Mouse (Mus musculus): ENCODE measurements around the gene Tcte1.

Tcte1 gene

GRCm38 (mm10) chr17:45515204-45515726 is 8.0 kb upstream of the Tcte1 start:
- no peak for DNase-seq (ENCODE audit: low spot score in 2 of 2)

GRCm38 (mm10) chr17:45515806-45516205 is 7.4 kb upstream of the Tcte1 start:
- DNase-seq (ENCODE audit: low spot score in 2 of 2) = no peak

- peak; percentile 75 to 93 for DNase-seq (ENCODE audit: low spot score in 2 of 2)
Observed at GRCm38 (mm10) chr17:45516488-45516887, 6.7 kb upstream of the Tcte1 start.

GRCm38 (mm10) chr17:45517135-45517534 is 6.1 kb upstream of the Tcte1 start:
- DNase-seq (ENCODE audit: low spot score in 2 of 2) = no peak

- no peak for DNase-seq (ENCODE audit: low spot score in 2 of 2)
Observed at GRCm38 (mm10) chr17:45517549-45518215, 5.6 kb upstream of the Tcte1 start.

GRCm38 (mm10) chr17:45518766-45519475 is 4.3 kb upstream of the Tcte1 start:
- peak in 1 of 2 experiments; percentile 67 for DNase-seq (ENCODE audit: low spot score in 2 of 2)

- DNase-seq (ENCODE audit: low spot score in 2 of 2) = no peak
Observed at GRCm38 (mm10) chr17:45520136-45520535, 3.1 kb upstream of the Tcte1 start.

- DNase-seq (ENCODE audit: low spot score in 2 of 2) = peak in 1 of 2 experiments; percentile 78
Observed at GRCm38 (mm10) chr17:45524961-45525360, 1.7 kb downstream of the Tcte1 start.

GRCm38 (mm10) chr17:45526571-45526970 is 3.3 kb downstream of the Tcte1 start:
- DNase-seq (ENCODE audit: low spot score in 2 of 2) = no peak

- DNase-seq (ENCODE audit: low spot score in 2 of 2) = peak in 1 of 2 experiments; percentile 89
Observed at GRCm38 (mm10) chr17:45530346-45530782, 7.1 kb downstream of the Tcte1 start.

GRCm38 (mm10) chr17:45532896-45533295 is 9.7 kb downstream of the Tcte1 start:
- DNase-seq (ENCODE audit: low spot score in 2 of 2) = no peak

- no peak for DNase-seq (ENCODE audit: low spot score in 2 of 2)
Observed at GRCm38 (mm10) chr17:45536264-45536663, 13.0 kb downstream of the Tcte1 start.

GRCm38 (mm10) chr17:45538394-45538793 is 15.2 kb downstream of the Tcte1 start:
- DNase-seq (ENCODE audit: low spot score in 2 of 2) = no peak

GRCm38 (mm10) chr17:45539664-45540063 is 16.4 kb downstream of the Tcte1 start:
- DNase-seq (ENCODE audit: low spot score in 2 of 2) = no peak

- DNase-seq (ENCODE audit: low spot score in 2 of 2) = no peak
Observed at GRCm38 (mm10) chr17:45542129-45542528, 18.9 kb downstream of the Tcte1 start.

- DNase-seq (ENCODE audit: low spot score in 2 of 2) = no peak
Observed at GRCm38 (mm10) chr17:45542705-45543104, 19.5 kb downstream of the Tcte1 start.

- no peak for DNase-seq (ENCODE audit: low spot score in 2 of 2)
Observed at GRCm38 (mm10) chr17:45543115-45543514, 19.9 kb downstream of the Tcte1 start.

GRCm38 (mm10) chr17:45544001-45544872 is 21.0 kb downstream of the Tcte1 start:
- peak in 1 of 2 experiments; percentile 64 for DNase-seq (ENCODE audit: low spot score in 2 of 2)

GRCm38 (mm10) chr17:45544873-45545277 is 21.6 kb downstream of the Tcte1 start:
- no peak for DNase-seq (ENCODE audit: low spot score in 2 of 2)

GRCm38 (mm10) chr17:45545278-45545961 is 22.2 kb downstream of the Tcte1 start:
- DNase-seq (ENCODE audit: low spot score in 2 of 2) = no peak

GRCm38 (mm10) chr17:45546941-45547340 is 23.7 kb downstream of the Tcte1 start:
- no peak for DNase-seq (ENCODE audit: low spot score in 2 of 2)

Data from cerebellum, postnatal 4 days (tissue).